Mouse (Mus musculus) cortical plate, adult 2 months (tissue): Measurements from ENCODE around the gene Gabrd. TPM values are rescaled to one million over a fixed set of nuclear protein-coding genes. Genes with fewer than 3 reads are reported as not detected.

Source experiments
- H3K27ac ChIP-seq: fragments of 200-500 bp; 2 replicates; pipeline ENCODE4 v1.5.1; 2012; ENCODE audit warnings: low read length, control low read depth, inconsistent platforms; ENCODE audit not compliant: insufficient read depth
- H3K4me1 ChIP-seq: fragments of 200-500 bp; 2 replicates; pipeline ENCODE4 v1.6.1; 2011; ENCODE audit warnings: low read length; ENCODE audit not compliant: control insufficient read depth, insufficient read depth
- H3K4me3 ChIP-seq: fragments of 200-500 bp; 2 replicates; pipeline ENCODE4 v1.5.1; 2011; ENCODE audit warnings: mild to moderate bottlenecking, low read length, control low read depth; ENCODE audit not compliant: insufficient read depth
- CTCF ChIP-seq: fragments of 200-500 bp; IDR thresholded peaks from 2 replicates; pipeline ENCODE4 v1.5.1; 2011; ENCODE audit warnings: mild to moderate bottlenecking, control low read depth, low read length; ENCODE audit not compliant: insufficient read depth; ENCODE audit errors: extremely low read depth
- POLR2A ChIP-seq: fragments of 200-500 bp; IDR thresholded peaks from 2 replicates; pipeline ENCODE4 v1.6.1; 2011; ENCODE audit warnings: mild to moderate bottlenecking, low read length, control low read depth; ENCODE audit not compliant: insufficient read depth; ENCODE audit errors: extremely low read depth
- polyA plus RNA-seq: library from polyadenylated mRNA; depleted of rRNA; stranded (reverse); fragments of >200 nt; gene quantifications from 2 replicates; pipeline ENCODE4 v1.2.3, GENCODE M21; 2012

The Gabrd gene
- polyA plus RNA-seq, 1 experiment = 141 TPM

- H3K4me1 ChIP-seq = peaks cover 4% of the 10 kb centered on the region
- H3K4me3 ChIP-seq = no peak overlapping the region
- H3K27ac ChIP-seq = no peak overlapping the region
- TF ChIP-seq CTCF (no peak), POLR2A (no peak)
These were observed 31.1 kb downstream of the Gabrd start for GRCm38 (mm10) chr4:155366784-155367183.

- H3K27ac ChIP-seq = no peak overlapping the region
- TF ChIP-seq POLR2A (no peak), CTCF (no peak)
- H3K4me1 ChIP-seq = no peaks in the 10 kb centered on the region
- no peak overlapping the region for H3K4me3 ChIP-seq
These were observed 35.5 kb downstream of the Gabrd start for GRCm38 (mm10) chr4:155362443-155362842.

GRCm38 (mm10) chr4:155361303-155361791 is 36.6 kb downstream of the Gabrd start, which contains the start of gene Prkcz:
TSS of gene Prkcz (minus strand) at chr4:155361361.
- Histone ChIP-seq H3K4me1 (no peaks in the 10 kb centered on the region), H3K27ac (no peak within 1 kb of the TSS), H3K4me3 (peak within 1 kb of the TSS; percentile 24)
- no peak for TF ChIP-seq POLR2A
- TF ChIP-seq CTCF = no peak

DNA sequence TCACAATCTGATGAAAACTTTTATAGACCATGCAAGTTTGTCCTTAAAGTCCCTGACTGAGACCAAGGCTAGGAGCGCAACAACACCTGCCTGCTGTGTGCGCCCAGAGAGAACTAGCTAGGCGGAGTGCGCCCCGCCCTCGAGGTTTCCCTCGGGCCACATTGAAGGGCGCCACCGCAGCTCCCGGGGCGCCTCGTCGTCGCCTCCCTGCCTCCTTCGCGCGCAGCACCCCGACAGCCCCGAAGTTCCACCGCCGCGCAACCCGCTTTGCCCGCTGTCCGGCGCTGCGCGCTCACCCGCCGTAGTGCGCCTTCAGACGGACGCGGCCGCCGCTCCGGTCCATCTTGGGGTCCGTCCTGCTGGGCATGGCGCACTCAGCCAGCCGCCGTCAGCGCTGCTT is 37.1 kb downstream of the Gabrd start:
- H3K4me1 ChIP-seq = no peaks in the 10 kb centered on the region
- peak overlapping the region; percentile 24; the same call in 1 of the 2 replicates for H3K4me3 ChIP-seq
- no peak for TF ChIP-seq CTCF
- no peak overlapping the region for H3K27ac ChIP-seq

DNA sequence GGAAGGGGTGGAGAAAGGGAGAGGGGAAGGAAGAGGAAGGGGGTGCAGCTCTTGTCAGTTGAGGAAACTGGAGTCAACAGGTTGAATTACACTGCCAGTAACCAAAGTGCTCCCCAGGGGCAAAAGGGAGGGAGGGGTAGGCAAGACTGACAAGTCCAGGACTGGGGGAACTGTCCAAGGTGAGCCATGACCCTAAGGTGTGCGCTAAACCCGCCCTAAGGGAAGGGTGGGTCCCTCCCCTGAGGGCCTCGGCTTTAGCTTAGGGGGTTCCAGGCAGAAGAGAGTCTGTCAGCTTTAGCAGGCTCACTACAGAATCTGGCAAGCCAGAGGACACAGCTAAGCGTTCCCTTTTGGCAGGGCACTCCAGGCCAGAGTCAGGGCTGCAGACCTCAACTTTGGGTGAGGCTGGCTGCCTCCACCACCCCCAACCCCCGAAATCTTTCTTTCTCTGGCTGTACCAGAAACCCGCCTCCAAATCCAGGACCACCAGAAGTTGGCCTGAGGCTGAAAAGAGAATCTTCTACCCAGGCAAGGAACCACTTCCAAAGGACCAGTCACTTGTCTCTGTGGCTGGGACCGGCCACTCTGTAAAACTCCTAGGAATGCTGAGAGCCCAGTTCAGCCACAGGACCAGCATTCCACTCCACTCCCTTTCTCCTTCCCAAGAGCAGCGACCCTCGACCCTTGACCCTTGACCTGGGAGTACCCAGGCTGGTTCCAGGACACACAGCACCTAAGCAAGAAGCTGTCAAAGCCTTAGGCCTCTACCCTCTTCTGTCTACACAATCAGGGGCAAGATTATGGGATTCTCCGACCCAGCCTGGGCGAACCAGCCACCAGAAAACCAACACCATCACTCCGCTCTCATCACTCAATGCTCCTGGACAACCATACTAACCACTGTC is 38.1 kb downstream of the Gabrd start:
- Histone ChIP-seq H3K27ac (no peak overlapping the region), H3K4me1 (no peaks in the 10 kb centered on the region), H3K4me3 (no peak overlapping the region)
- TF ChIP-seq CTCF = no peak
- TF ChIP-seq POLR2A = no peak

- Histone ChIP-seq H3K27ac (no peak overlapping the region), H3K4me3 (no peak overlapping the region), H3K4me1 (no peaks in the 10 kb centered on the region)
- TF ChIP-seq POLR2A (no peak), CTCF (peak; percentile 40; the same call in 1 of the 2 replicates)
These were observed 40.3 kb downstream of the Gabrd start for GRCm38 (mm10) chr4:155357601-155358000.

DNA sequence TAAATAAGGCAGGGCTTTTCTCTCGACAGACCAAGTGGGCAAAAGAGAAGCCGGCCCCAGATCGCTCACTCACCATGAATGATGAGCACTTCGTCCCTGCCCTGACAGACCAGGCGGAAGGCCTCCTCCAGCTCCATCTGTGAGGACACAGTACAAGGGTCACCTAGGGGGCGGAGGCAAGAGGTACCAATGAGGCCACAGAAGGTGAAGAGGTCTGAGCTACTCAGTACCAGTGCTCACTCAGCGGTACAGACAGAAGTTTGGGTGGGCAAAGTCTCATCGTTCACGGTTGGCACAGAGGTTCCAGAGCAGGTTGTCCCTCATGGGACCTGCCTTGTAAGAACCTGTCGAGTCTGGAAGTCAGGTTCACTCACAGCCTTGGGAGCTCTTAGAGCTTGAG is 41.6 kb downstream of the Gabrd start:
- no peak overlapping the region for H3K27ac ChIP-seq
- no peak for TF ChIP-seq CTCF
- no peak for TF ChIP-seq POLR2A
- no peak overlapping the region for H3K4me3 ChIP-seq
- no peaks in the 10 kb centered on the region for H3K4me1 ChIP-seq

DNA sequence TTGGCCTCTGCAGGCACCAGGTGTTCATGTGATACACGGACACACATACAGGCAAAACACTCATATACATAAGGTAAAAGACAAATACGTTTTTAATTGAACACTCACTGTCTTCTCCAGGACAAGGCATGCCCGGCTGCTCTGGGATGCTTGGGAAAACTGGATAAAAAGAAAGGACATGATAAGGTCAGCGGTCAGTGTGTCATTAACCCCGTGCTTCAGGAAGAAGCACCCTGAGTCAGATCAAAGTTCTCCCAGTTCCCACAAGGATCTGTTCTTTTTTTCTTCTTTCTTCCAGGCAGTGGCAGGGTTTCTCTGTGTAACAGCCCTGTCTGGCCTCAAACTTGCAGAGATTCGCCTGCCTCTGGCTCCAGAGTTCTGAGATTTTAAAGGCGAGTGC is 43.4 kb downstream of the Gabrd start:
- no peak for TF ChIP-seq CTCF
- Histone ChIP-seq H3K4me3 (no peak overlapping the region), H3K27ac (no peak overlapping the region), H3K4me1 (no peaks in the 10 kb centered on the region)

DNA sequence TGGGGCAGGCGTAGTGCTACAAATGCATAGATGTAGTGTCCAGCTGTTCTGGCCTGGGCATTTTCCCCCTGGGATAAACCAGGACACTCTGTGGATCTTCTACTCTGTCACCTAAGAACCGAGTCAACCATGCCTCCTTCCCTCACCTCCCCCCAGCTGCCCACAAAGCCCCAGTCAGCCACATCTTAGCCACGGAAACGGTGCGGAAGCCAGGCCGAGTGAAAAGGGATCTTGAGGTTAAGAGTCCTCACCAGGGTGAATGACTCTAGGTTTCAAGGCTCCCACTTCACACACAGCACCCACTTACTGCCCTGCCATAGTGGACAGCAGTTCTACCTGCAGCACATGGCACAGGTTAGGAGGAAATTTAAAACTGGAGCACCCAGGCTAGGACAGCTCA is 43.9 kb downstream of the Gabrd start:
- TF ChIP-seq POLR2A (no peak), CTCF (no peak)

DNA sequence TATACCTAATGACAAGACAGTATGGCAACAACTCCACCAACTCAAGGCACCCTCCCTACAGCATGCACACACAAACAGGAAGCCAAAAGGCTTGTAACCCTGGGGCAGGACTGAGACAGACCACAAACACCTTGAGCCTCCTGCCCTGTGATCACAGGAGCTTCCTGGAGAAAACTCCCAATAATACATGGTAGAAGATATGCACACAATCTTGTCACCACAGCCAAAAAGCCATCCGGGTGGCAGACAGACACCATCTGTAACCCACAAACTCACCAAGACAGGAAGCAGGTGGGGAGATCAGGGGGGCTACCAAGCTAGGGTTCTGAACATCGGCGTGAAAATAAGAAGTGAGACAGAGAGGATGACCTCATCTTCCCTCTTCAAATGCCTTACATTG is 45.3 kb downstream of the Gabrd start:
- no peak for TF ChIP-seq POLR2A
- no peak for TF ChIP-seq CTCF
- no peak overlapping the region for H3K4me3 ChIP-seq
- H3K27ac ChIP-seq = no peak overlapping the region
- no peaks in the 10 kb centered on the region for H3K4me1 ChIP-seq

More for the DNA sequence above, 43.9 kb downstream of the Gabrd start:
- Histone ChIP-seq H3K4me3 (no peak overlapping the region), H3K4me1 (no peaks in the 10 kb centered on the region), H3K27ac (no peak overlapping the region)

GRCm38 (mm10) chr4:155346350-155346749 is 51.6 kb downstream of the Gabrd start:
- Histone ChIP-seq H3K4me3 (peak overlapping the region; percentile 91; the same call in 1 of the 2 replicates), H3K27ac (0 out of 2 replicates have a peak overlapping the region, but pooled peaks have one; percentile 86), H3K4me1 (peaks cover 7% of the 10 kb centered on the region)
- no peak for TF ChIP-seq CTCF
- no peak for TF ChIP-seq POLR2A
